ENCODE assay signal across 8 mouse cellular contexts in the genomic region with DNA sequence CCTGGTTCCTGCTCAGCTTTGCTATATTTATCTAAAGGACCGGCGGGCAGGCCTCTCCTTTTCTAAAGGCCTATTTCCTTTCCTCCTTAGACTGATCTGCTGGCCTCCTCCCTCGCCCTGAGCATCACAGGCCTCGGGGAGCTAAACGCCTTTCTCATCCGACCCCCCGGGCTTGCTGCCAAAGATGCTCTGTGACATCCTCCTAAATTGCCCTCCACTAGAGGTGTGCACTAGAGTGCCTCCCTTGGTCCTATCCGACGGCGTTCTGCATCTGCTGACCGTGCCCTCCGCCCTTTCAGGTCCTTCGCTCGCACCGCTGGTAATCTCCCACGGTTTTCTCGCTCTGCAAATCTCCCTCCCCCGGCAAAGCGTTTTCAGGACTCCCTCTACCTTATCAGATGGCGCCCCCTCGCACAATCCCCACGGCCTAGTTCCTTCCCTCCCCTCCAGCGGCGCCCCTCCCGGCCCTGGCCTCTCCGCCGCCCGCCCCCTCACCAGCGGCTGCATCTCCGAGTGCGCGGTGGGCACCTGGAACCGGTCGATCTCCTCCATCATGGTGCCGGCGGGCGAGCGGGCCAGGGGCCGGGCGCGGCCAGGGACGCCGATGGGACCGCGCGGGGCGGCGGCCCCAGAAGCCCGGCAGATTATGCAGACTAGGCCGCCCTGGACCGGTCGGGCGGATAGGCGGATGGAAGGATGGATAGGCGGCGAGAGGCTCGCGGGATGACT. TPM values are rescaled to one million over a fixed set of nuclear protein-coding genes. Genes with fewer than 3 reads are reported as not detected.
DNase-seq lines count a peak whose midpoint lies in the region; ATAC-seq lines count a peak whose summit lies in the region.

No protein-coding gene starts in this region.

- H3K9ac ChIP-seq in forebrain, embryonic 16.5 days (replicated peaks; ENCODE audit: low read depth, low read length) = peak overlapping the region; percentile 83
- H3K9ac ChIP-seq in hindbrain, embryonic 15.5 days = peak overlapping the region; percentile 94
- H3K9ac ChIP-seq in limb, embryonic 11.5 days (ENCODE audit: low read length) = peak overlapping the region; percentile 45
- H3K9ac ChIP-seq in midbrain, embryonic 12.5 days (replicated peaks) = peak overlapping the region; percentile 92

- peak; percentile 54 for ATAC-seq in forebrain, embryonic 16.5 days
- peak; percentile 7 for ATAC-seq in hindbrain, embryonic 15.5 days (ENCODE audit: low FRiP score, low read depth)
- peak; percentile 56; the same call in 1 of the 2 replicates for ATAC-seq in limb, embryonic 11.5 days (ENCODE audit: insufficient number of reproducible peaks, low FRiP score, low TSS enrichment, low read depth)
- peak; percentile 3 for ATAC-seq in midbrain, embryonic 12.5 days (ENCODE audit: low FRiP score, low read depth)

- no peaks in the 10 kb centered on the region for H3K9me3 ChIP-seq in forebrain, embryonic 16.5 days (ENCODE audit: control insufficient read depth, low read length)
- H3K9me3 ChIP-seq in hindbrain, embryonic 15.5 days = no peaks in the 10 kb centered on the region
- H3K9me3 ChIP-seq in limb, embryonic 11.5 days (ENCODE audit: control insufficient read depth, low read length) = no peaks in the 10 kb centered on the region
- H3K9me3 ChIP-seq in midbrain, embryonic 12.5 days = no peaks in the 10 kb centered on the region

- WGBS in forebrain, embryonic 16.5 days = under 1% methylated on average over 54 of the region's 58 CpGs
- WGBS in hindbrain, embryonic 15.5 days = 1% methylated on average over 58 of the region's 58 CpGs
- WGBS in limb, embryonic 11.5 days = under 1% methylated on average over 58 of the region's 58 CpGs
- under 1% methylated on average over 58 of the region's 58 CpGs for WGBS in midbrain, embryonic 12.5 days

- peak overlapping the region; percentile 42 for H3K27ac ChIP-seq in brown adipose tissue, adult 24 weeks (replicated peaks; ENCODE audit: low read depth, low read length)
- peak overlapping the region; percentile 90 for H3K27ac ChIP-seq in forebrain, embryonic 16.5 days (ENCODE audit: low read length)
- peak overlapping the region; percentile 92 for H3K27ac ChIP-seq in hindbrain, embryonic 15.5 days (replicated peaks)
- H3K27ac ChIP-seq in limb, embryonic 11.5 days (replicated peaks; ENCODE audit: low read depth, low read length) = no peak overlapping the region
- H3K27ac ChIP-seq in midbrain, embryonic 12.5 days (replicated peaks) = peak overlapping the region; percentile 95

- peak overlapping the region; percentile 79 for H3K4me3 ChIP-seq in brown adipose tissue, adult 24 weeks (ENCODE audit: insufficient read depth, low read depth, low read length)
- peak overlapping the region; percentile 86 for H3K4me3 ChIP-seq in forebrain, embryonic 16.5 days (replicated peaks; ENCODE audit: low read length)
- H3K4me3 ChIP-seq in hindbrain, embryonic 15.5 days = peak overlapping the region; percentile 97
- peak overlapping the region; percentile 68 for H3K4me3 ChIP-seq in limb, embryonic 11.5 days (ENCODE audit: low read depth, low read length)
- H3K4me3 ChIP-seq in midbrain, embryonic 12.5 days = peak overlapping the region; percentile 90

- no peaks in the 10 kb centered on the region for H3K36me3 ChIP-seq in forebrain, embryonic 16.5 days (ENCODE audit: control insufficient read depth, insufficient read depth)
- H3K36me3 ChIP-seq in hindbrain, embryonic 15.5 days = no peaks in the 10 kb centered on the region
- H3K36me3 ChIP-seq in limb, embryonic 11.5 days (ENCODE audit: control insufficient read depth, insufficient read depth, low read length) = no peaks in the 10 kb centered on the region
- H3K36me3 ChIP-seq in midbrain, embryonic 12.5 days = no peaks in the 10 kb centered on the region

- no peaks in the 10 kb centered on the region for H3K27me3 ChIP-seq in forebrain, embryonic 16.5 days (replicated peaks; ENCODE audit: control insufficient read depth, insufficient read depth, low read length)
- H3K27me3 ChIP-seq in hindbrain, embryonic 15.5 days = no peaks in the 10 kb centered on the region
- peaks cover 13% of the 10 kb centered on the region for H3K27me3 ChIP-seq in limb, embryonic 11.5 days (ENCODE audit: control insufficient read depth, insufficient read depth, low read length)
- no peaks in the 10 kb centered on the region; the same call in 1 of the 2 replicates for H3K27me3 ChIP-seq in midbrain, embryonic 12.5 days

- peak overlapping the region; percentile 63 for H3K4me2 ChIP-seq in forebrain, embryonic 16.5 days (ENCODE audit: low read length)
- peak overlapping the region; percentile 60 for H3K4me2 ChIP-seq in hindbrain, embryonic 15.5 days
- H3K4me2 ChIP-seq in limb, embryonic 11.5 days (ENCODE audit: low read depth, severe bottlenecking) = peak overlapping the region; percentile 95
- H3K4me2 ChIP-seq in midbrain, embryonic 12.5 days (replicated peaks) = peak overlapping the region; percentile 66

- peaks cover 13% of the 10 kb centered on the region for H3K4me1 ChIP-seq in brown adipose tissue, adult 24 weeks (ENCODE audit: control insufficient read depth, insufficient read depth, insufficient read length, low read length)
- peaks cover 35% of the 10 kb centered on the region for H3K4me1 ChIP-seq in forebrain, embryonic 16.5 days (replicated peaks; ENCODE audit: control insufficient read depth, insufficient read depth, low read length)
- peaks cover 48% of the 10 kb centered on the region for H3K4me1 ChIP-seq in hindbrain, embryonic 15.5 days (replicated peaks)
- peaks cover 13% of the 10 kb centered on the region; the same call in 1 of the 2 replicates for H3K4me1 ChIP-seq in limb, embryonic 11.5 days (ENCODE audit: control insufficient read depth, insufficient read depth, low read length)
- H3K4me1 ChIP-seq in midbrain, embryonic 12.5 days = peaks cover 30% of the 10 kb centered on the region

- peak; percentile 57 for DNase-seq in layer of hippocampus, adult 11-12 months (ENCODE audit: low spot score)
- DNase-seq in layer of hippocampus, adult 9-10 months (ENCODE audit: low spot score) = no peak
- DNase-seq in limb, embryonic 11.5 days (ENCODE audit: low spot score) = no peak
- DNase-seq in thymus, adult 18-20 months = peak; percentile 53 to 57

RNA-seq across cellular contexts. Expression of gene Fam219a, which starts 0.5 kb away (rescaled TPM):
- 6.8 and 7.8 TPM in 2 replicates for polyA plus RNA-seq in brown adipose tissue, adult 24 weeks (2012; ENCODE audit: insufficient read depth, insufficient read length, missing spikeins)
- polyA plus RNA-seq in forebrain, embryonic 16.5 days (2015; fragmentation: Nextera tagmentation; extraction: Ambion mirVana) = 13.7 and 14.2 TPM in 2 replicates
- 17.6 and 19.0 TPM in 2 replicates for polyA plus RNA-seq in hindbrain, embryonic 15.5 days (2015; fragmentation: Nextera tagmentation; extraction: Ambion mirVana)
- polyA plus RNA-seq in limb, embryonic 11.5 days (2014; fragmentation: Nextera tagmentation; extraction: Ambion mirVana) = 1.2 and 2.0 TPM in 2 replicates
- polyA plus RNA-seq in midbrain, embryonic 12.5 days (2016; fragmentation: Nextera tagmentation; extraction: Ambion mirVana) = 11.4 and 11.9 TPM in 2 replicates

RNA-seq across cellular contexts. Expression of gene Dnaic1, which starts 0.7 kb away (rescaled TPM):
- not detected in 2 replicates for polyA plus RNA-seq in brown adipose tissue, adult 24 weeks (2012; ENCODE audit: insufficient read depth, insufficient read length, missing spikeins)
- polyA plus RNA-seq in forebrain, embryonic 16.5 days (2015; fragmentation: Nextera tagmentation; extraction: Ambion mirVana) = 1.2 and 1.7 TPM in 2 replicates
- 2.0 and 2.6 TPM in 2 replicates for polyA plus RNA-seq in hindbrain, embryonic 15.5 days (2015; fragmentation: Nextera tagmentation; extraction: Ambion mirVana)
- 0.74 and 1.1 TPM in 2 replicates for polyA plus RNA-seq in limb, embryonic 11.5 days (2014; fragmentation: Nextera tagmentation; extraction: Ambion mirVana)
- 2.3 and 2.5 TPM in 2 replicates for polyA plus RNA-seq in midbrain, embryonic 12.5 days (2016; fragmentation: Nextera tagmentation; extraction: Ambion mirVana)

RNA-seq across cellular contexts. Expression of gene 1110017D15Rik, which starts 51.7 kb away (rescaled TPM):
- not detected in 2 replicates for polyA plus RNA-seq in brown adipose tissue, adult 24 weeks (2012; ENCODE audit: insufficient read depth, insufficient read length, missing spikeins)
- polyA plus RNA-seq in forebrain, embryonic 16.5 days (2015; fragmentation: Nextera tagmentation; extraction: Ambion mirVana) = 8.8 and 11.1 TPM in 2 replicates
- polyA plus RNA-seq in hindbrain, embryonic 15.5 days (2015; fragmentation: Nextera tagmentation; extraction: Ambion mirVana) = 17.0 and 19.3 TPM in 2 replicates
- 3.2 and 3.8 TPM in 2 replicates for polyA plus RNA-seq in limb, embryonic 11.5 days (2014; fragmentation: Nextera tagmentation; extraction: Ambion mirVana)
- polyA plus RNA-seq in midbrain, embryonic 12.5 days (2016; fragmentation: Nextera tagmentation; extraction: Ambion mirVana) = 5.0 and 5.5 TPM in 2 replicates

Comparison
In these comparisons a context has a peak if more than half of its experiments do, and no peak if none do; other contexts are left out.
1. DNase-seq: peak in layer of hippocampus, adult 11-12 months (single experiment) and thymus, adult 18-20 months (2 of 2); none in layer of hippocampus, adult 9-10 months (single experiment) and limb, embryonic 11.5 days (single experiment).
2. ATAC-seq: peak in every context shown above with its lines; median percentile 56 in limb, embryonic 11.5 days; 54 in forebrain, embryonic 16.5 days; 7 in hindbrain, embryonic 15.5 days; 3 in midbrain, embryonic 12.5 days.
3. Peak in every context shown above with its lines, with median percentiles within 50 percentile points of each other: H3K4me3 ChIP-seq, H3K4me2 ChIP-seq and H3K9ac ChIP-seq.